Mouse (Mus musculus) cerebellum, adult 9-11 months (tissue): ENCODE results near the gene Mxd4.

ENCODE experiments used
- DNase-seq: peaks from one replicate; pipeline ENCODE4 v3.0.0; 2022

Mxd4 gene

DNA sequence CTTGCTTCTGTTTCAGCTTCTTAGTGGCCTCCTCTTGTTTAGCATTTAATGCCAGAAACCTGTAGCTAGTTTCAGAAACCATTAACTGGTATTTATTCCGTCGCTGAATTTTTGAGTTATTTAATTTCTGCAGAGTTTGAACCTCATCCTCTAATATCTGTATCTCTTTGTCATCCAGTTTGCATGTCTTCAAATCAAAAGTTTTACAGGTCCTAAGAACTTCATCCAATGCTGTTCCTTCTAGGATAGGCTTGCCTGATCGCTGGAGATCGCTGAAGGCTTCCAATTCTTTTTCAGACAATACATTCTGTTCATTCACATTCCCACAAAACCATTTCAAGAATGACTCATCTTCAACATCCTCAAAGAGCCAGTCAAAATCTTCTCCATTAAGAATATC, 19.7 kb downstream of the Mxd4 start:
- no peak for DNase-seq

DNA sequence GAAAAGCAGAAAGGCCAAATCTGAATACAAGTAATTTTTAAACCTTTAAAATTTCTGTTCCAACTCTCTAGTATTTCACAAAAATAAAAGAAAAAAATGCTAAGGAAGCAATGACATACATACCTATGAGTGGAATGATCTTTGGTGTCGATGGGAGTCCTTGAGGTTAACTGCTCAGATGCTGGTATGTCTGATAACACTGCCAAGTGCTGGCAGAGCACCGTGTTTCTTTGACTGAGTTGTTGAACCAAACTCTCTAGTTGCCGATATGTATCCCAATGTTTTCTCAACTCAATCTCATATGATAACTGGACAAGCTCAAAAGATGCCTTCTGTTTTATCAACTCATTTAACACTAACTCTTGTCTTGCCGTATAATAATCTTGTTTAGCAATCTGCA, 21.7 kb downstream of the Mxd4 start:
- DNase-seq: no peak

- no peak for DNase-seq
Measured at GRCm38 (mm10) chr5:34148476-34148875, 39.0 kb downstream of the Mxd4 start.

GRCm38 (mm10) chr5:34147554-34147953, 40.0 kb downstream of the Mxd4 start:
- DNase-seq: no peak

DNA sequence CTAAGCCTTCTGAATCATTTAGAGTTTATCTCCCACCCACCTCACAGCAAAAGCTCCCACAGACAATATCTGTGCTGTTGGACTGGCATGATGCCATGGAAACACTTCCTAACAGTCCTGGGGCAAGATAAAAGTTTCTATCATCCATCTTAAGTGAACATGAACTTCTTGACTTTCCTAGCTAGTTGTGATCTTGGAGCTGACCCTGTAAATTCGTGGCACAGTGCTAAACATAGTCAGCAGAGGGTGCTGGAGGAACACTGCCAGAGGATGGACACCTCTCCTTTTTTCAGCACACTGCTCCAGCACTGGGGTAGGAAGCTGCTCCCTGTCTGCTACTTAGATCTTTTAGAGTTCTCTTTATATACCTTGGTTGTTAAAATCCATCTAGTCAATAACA, 47.8 kb downstream of the Mxd4 start:
- DNase-seq: peak; percentile 32

- DNase-seq: no peak
Measured at GRCm38 (mm10) chr5:34132731-34133130, 54.8 kb downstream of the Mxd4 start.

GRCm38 (mm10) chr5:34124131-34124530, 63.4 kb downstream of the Mxd4 start:
- no peak for DNase-seq
